Mouse (Mus musculus) small intestine, adult 2 months (tissue): ENCODE measurements around the gene 5730596B20Rik. TPM values are rescaled to one million over a fixed set of nuclear protein-coding genes. Genes with fewer than 3 reads are reported as not detected.

Experiments used
- H3K27ac ChIP-seq: fragments of 200-500 bp; 2 replicates; pipeline ENCODE4 v1.5.1; 2012; ENCODE audit warnings: low read depth, low read length, control low read depth, inconsistent platforms; ENCODE audit not compliant: insufficient read depth
- H3K27me3 ChIP-seq: fragments of 200-500 bp; 2 replicates; pipeline ENCODE4 v1.6.1; 2012; ENCODE audit warnings: mild to moderate bottlenecking, moderate library complexity, low read length, inconsistent platforms; ENCODE audit not compliant: control insufficient read depth, insufficient read depth
- H3K36me3 ChIP-seq: fragments of 200-500 bp; 2 replicates; pipeline ENCODE4 v1.6.1; 2012; ENCODE audit warnings: mild to moderate bottlenecking, low read length, control low read depth, inconsistent platforms; ENCODE audit not compliant: control insufficient read depth, insufficient read depth
- H3K4me1 ChIP-seq: fragments of 200-500 bp; 2 replicates; pipeline ENCODE4 v1.6.1; 2012; ENCODE audit warnings: low read length, inconsistent platforms, mixed read lengths; ENCODE audit not compliant: control insufficient read depth, insufficient read depth, insufficient read length
- H3K4me3 ChIP-seq: fragments of 200-500 bp; 2 replicates; pipeline ENCODE4 v1.5.1; 2012; ENCODE audit warnings: low read depth, mild to moderate bottlenecking, control low read depth, inconsistent platforms, low read length, moderate library complexity
- CTCF ChIP-seq: fragments of 200-500 bp; IDR thresholded peaks from 2 replicates; pipeline ENCODE4 v1.5.1; 2012; ENCODE audit warnings: low read depth, mild to moderate bottlenecking, control low read depth, inconsistent platforms, low read length, moderate library complexity, mixed read lengths; ENCODE audit not compliant: insufficient replicate concordance, insufficient read length; ENCODE audit errors: extremely low read depth
- POLR2A ChIP-seq: fragments of 200-500 bp; IDR thresholded peaks from 2 replicates; pipeline ENCODE4 v1.6.1; 2012; ENCODE audit warnings: low read depth, mild to moderate bottlenecking, control low read depth, inconsistent platforms, low read length, moderate library complexity
- WGBS: fragments of 180-500 bp; shearing (Covaris S2); methylation state at CpG from one replicate; pipeline ENCODE4 v1.1.7; 2018; 5-methylcytosine and 5-hydroxymethylcytosine counted together
- polyA plus RNA-seq: library from polyadenylated mRNA; depleted of rRNA; stranded (reverse); fragments of >200 nt; gene quantifications from 2 replicates; pipeline ENCODE4 v1.2.3, GENCODE M21; 2012; rRNA removed

The 5730596B20Rik gene
- polyA plus RNA-seq, 1 experiment: not detected

DNA sequence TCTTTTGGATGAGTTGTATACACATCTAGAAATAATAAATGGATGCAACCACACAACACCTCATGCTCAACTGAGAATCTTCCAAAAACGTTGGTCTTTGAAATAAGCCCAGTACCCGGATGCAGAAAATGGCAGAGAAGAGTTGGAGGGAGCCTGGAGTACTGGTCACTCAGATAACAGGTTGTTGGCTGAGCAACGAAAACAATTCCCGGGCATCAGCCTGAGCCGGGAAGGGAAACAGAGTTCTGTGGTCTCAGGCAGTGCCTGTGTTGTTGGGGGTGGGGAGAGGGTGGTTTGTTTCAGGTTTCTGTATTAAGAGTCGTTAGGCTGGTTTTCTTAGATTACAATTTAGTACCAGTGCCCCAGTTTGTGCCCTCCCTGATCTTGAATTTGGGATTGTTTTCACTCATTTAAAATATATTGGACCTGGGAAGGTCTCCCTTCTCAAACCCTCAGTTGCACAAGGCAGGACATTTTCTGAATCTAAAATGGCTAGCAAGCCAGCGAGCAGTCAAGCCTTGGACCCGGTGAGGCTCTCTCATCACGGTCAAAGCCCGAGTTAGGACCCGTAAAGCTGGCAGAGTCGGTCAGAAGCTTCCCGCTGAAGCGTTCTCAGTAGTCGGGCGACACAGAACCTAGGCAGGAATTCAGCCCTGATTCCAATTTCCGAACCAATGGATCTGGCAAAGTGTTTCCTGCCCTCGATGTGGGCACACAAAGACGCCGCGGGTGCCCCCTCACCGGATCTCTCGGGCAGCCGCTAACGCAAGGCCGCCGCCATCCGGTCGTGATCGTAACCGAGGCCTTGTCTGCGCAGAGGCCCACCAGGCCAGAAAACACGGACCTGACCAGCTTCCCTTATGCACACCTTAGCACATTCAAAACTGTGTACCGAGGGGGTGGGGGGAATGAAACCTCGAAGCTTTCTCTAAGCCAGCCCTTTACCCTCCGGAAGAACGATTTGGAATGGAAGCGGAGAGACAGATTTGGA lies 51.5 kb downstream of the 5730596B20Rik start:
- H3K36me3 ChIP-seq: no peaks in the 10 kb centered on the region
- 6% methylated on average over 38 of the region's 38 CpGs for WGBS
- H3K4me3 ChIP-seq: no peak overlapping the region
- TF ChIP-seq POLR2A: no peak
- no peak for TF ChIP-seq CTCF
- H3K4me1 ChIP-seq: peaks cover 4% of the 10 kb centered on the region; the same call in 1 of the 2 replicates
- peaks cover 91% of the 10 kb centered on the region for H3K27me3 ChIP-seq
- no peak overlapping the region for H3K27ac ChIP-seq

DNA sequence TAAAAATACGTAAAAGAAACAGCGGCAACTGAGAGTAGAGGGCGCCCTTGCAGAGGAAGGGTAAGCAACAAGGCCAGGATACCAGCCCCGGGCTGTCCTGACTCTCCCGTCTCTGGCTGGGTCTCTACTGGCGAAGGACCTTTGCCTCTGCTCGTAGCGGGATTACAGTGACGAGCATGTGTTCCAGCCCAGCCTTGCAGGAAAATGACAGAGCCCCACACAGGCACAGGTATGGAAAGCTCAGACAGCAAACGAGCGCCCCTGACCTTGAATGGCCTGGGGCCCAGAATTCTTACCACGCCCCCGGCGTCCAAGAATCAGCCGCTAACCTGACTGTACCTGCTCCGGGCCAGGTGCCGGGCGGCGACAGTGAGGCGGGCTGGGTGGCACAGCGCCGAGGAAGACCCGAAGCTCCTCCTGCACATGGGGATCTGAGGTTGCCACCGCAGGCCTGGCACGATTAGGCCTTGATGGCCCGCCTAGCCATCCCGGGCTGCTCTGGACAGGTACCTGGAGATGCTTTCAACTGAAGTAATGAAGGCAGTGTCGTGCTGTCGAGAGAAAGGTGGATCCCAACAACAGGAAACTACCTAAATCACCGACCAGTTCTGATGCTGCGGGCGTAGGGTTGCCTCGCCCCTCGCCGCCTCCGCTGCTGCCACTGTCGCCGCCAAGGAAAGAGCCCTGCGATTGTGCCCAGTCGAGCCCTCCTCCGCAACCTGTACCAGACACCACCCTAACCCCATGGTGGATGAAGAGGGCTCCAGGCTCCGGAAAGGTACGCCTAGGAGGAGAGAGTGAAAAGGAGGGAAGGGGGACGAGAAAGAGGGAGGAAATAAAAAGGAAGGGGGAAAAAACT lies 52.5 kb downstream of the 5730596B20Rik start:
- no peaks in the 10 kb centered on the region for H3K36me3 ChIP-seq
- H3K27me3 ChIP-seq: peaks cover 92% of the 10 kb centered on the region
- TF ChIP-seq POLR2A (no peak), CTCF (no peak)
- WGBS: 4% methylated on average over 44 of the region's 44 CpGs
- H3K27ac ChIP-seq: no peak overlapping the region
- no peak overlapping the region for H3K4me3 ChIP-seq
- peaks cover 4% of the 10 kb centered on the region; the same call in 1 of the 2 replicates for H3K4me1 ChIP-seq

Other genes starting within 250 kb of the 5730596B20Rik start
- 2.7 and 6.5 TPM in 2 replicates for gene Skap2, start 164.9 kb upstream of the 5730596B20Rik start, polyA plus RNA-seq
- gene Hoxa1, start 19.2 kb upstream of the 5730596B20Rik start, polyA plus RNA-seq: 0.11 and 0.28 TPM in 2 replicates
- 0.83 and 1.0 TPM in 2 replicates for gene Hoxa2, start 12.7 kb upstream of the 5730596B20Rik start, polyA plus RNA-seq
- gene Hoxa4, start 14.3 kb downstream of the 5730596B20Rik start, polyA plus RNA-seq: 2.3 and 2.4 TPM in 2 replicates
- 3.5 and 4.7 TPM in 2 replicates for gene Hoxa5, start 27.1 kb downstream of the 5730596B20Rik start, polyA plus RNA-seq
- 0.15 and 0.52 TPM in 2 replicates for gene Hoxa6, start 31.2 kb downstream of the 5730596B20Rik start, polyA plus RNA-seq
- 3.5 and 5.0 TPM in 2 replicates for gene Hoxa3, start 35.8 kb downstream of the 5730596B20Rik start, polyA plus RNA-seq
- gene Gm28308, start 35.8 kb downstream of the 5730596B20Rik start, polyA plus RNA-seq: 0.58 TPM in 1 of 2 replicates, not detected in the other
- 0.04 and 2.5 TPM in 2 replicates for gene Hoxa7, start 44.4 kb downstream of the 5730596B20Rik start, polyA plus RNA-seq
- not detected in 2 replicates for gene Hoxa9, start 53.6 kb downstream of the 5730596B20Rik start, polyA plus RNA-seq
- gene Hoxa10, start 63.4 kb downstream of the 5730596B20Rik start, polyA plus RNA-seq: 0.06 TPM in 1 of 2 replicates, not detected in the other
- 0.04 TPM in 1 of 2 replicates, not detected in the other for gene Hoxa11, start 68.3 kb downstream of the 5730596B20Rik start, polyA plus RNA-seq
- gene Hoxa13, start 83.4 kb downstream of the 5730596B20Rik start, polyA plus RNA-seq: not detected in 2 replicates
- not detected in 2 replicates for gene Evx1, start 136.0 kb downstream of the 5730596B20Rik start, polyA plus RNA-seq